Mouse (Mus musculus): ENCODE data around the gene Apoa2.

The Apoa2 gene

DNA sequence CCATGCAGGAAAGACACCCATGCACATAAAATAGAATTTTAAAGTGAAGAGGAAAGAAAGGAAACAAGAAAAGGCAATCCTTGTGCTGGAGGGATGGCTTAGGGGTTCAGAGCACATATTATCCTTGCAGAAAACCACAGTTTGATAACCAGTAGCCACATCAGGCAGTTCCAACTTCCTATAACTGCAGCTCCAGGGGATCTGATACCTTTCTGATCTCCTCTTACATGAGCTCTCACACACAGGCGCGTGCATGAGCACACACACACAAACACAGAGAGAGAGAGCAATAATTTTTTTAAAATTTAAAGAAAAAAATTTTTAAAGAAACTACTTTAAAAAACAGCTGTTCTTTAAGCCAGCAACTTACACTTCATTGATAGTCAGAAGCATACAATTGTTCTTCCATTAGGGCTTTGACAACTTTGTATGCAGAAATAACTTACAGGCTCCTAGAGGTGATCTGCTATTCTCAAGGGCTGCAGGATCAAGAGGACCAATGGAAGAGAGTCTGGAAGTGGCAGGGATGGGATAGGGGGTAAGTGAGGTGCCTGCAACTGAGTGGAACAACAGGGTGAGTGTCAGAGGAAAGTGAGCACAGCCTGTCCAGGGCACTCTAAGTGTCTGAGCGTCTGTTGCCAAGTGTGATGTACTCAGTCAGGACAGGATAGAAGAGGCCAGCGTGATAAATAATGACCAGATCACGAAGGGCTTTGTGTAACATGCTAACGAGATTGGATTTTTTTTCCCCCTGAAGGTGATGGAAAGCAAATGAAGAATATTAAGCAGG is 19.0 kb upstream of the Apoa2 start:
- in situ Hi-C loops (cut with MboI, MseI): no loop called here

DNA sequence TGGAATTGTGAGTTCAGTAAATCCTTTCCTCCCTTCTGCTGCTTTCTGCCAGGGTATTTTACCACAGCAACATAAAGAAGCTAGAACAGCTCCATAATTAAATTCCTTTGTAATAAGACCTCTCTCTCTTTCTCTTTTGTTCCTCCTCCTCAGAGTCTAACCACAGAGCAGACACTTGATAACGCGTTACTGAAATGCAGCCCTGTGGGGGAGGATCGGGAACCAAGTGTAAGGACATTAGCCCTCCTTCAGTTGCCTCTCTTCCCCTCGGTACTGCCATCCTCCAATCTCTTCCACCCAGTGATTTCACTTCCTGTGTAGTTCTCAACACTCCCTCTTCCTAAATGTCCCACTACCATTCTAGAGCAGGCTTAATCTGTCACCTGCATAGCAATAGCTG is 15.4 kb upstream of the Apoa2 start:
- in situ Hi-C loops (cut with MboI, MseI): no loop called here

DNA sequence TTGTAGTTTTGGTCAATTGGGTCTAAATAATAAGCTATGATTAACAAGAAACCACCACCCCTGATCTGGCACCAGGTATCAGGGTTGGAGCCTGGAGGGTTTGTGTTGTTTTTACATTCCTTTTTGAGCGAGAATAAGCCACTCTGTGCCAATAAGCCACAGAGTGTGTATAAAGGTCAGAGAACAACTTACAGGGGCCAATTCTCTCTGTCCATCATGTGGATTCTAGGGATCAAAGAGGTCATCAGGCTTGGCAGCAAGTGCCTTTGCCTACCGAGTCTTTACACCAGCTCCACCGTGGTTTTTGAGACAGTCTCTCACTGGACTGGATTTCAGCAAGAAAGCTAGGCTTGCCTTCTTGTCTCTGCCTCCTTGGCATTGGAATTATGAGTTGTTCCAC is 12.0 kb upstream of the Apoa2 start:
- in situ Hi-C loops (cut with MboI, MseI): no loop called here

DNA sequence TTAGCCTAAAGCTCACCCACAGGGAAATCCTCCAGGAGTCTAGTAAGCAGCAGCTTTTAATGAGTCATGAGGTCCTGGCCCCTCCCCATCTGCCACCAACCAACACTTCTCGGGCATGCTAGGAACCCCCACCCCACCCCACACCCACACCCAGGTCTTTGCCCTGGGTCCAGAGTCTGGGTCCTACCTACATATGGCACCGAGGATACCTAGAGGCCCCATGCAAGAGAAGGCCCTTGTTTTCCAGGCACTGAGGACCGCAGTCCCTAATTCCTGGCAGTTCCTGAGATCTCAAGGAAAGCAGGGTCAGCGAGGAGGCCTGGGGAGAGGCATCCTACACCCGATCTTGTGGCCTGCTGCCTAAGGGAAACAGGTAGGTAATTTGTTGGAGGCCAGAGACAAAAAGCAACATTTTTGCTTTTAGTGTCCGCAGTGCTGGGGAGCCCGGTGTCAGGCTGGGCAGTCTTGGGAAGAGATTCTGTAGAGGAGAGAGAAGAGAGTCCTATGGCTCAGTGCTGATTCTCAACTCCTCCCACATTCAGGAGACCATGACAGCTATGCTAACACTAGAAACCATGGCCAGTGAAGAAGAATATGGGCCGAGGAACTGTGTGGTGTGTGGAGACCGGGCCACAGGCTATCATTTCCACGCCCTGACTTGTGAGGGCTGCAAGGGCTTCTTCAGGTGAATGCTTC is 10.9 kb upstream of the Apoa2 start, which contains the start of gene Nr1i3:
TSS of gene Nr1i3 (plus strand) at position 170 of the 696 bp plus-strand sequence.
- in situ Hi-C loops (cut with MboI, MseI): no loop called here

DNA sequence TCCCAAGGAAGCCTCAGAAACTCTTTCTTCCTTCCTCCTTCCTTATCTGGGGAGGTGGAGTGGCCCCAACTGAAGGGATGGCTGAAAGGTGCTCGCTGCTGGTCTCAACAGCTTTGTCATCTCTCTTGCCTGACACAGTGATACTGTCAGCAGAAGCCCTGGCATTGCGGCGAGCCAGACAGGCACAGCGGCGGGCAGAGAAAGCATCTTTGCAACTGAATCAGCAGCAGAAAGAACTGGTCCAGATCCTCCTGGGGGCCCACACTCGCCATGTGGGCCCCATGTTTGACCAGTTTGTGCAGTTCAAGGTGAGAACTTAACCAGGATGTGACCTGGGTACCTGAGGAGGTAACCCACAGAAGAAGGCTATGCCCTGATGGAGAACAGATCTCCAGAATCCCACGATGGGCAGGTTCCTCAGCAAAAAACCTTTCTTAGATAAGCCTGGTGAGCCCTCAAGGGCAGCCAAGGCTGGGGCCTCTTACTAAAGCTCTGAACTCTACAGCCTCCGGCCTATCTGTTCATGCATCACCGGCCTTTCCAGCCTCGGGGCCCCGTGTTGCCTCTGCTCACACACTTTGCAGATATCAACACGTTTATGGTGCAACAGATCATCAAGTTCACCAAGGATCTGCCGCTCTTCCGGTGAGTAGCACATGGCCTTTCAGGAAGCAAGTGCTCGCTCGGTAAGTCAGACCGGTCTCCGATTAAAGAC is 8.5 kb upstream of the Apoa2 start:
- in situ Hi-C loops (cut with MboI, MseI): loop anchor here (5.0 kb wide), 1 partner anchor 79 kb away; no protein-coding TSS in a partner anchor

DNA sequence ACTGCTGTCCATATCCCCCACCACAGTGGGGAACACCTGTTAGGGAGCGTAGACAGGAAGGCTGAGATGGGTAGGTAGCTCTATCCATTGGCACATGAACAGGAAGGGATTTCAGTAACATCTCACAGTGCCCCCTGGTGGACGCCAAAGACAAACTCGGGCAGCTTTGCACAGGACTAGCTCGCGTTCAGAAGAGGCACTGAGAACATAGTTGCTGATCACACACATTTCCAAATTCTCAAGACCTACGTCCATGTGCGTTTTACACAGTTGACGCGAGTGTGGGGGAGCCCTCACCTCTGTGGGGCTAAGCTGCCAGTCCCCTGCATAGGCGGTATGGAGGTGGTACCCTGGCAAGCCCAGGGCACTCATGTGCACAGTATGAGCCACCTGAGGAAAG is 4.0 kb upstream of the Apoa2 start:
- in situ Hi-C loops (cut with MboI, MseI): loop anchor here (5.0 kb wide), 1 partner anchor 104 kb away; no protein-coding TSS in a partner anchor

DNA sequence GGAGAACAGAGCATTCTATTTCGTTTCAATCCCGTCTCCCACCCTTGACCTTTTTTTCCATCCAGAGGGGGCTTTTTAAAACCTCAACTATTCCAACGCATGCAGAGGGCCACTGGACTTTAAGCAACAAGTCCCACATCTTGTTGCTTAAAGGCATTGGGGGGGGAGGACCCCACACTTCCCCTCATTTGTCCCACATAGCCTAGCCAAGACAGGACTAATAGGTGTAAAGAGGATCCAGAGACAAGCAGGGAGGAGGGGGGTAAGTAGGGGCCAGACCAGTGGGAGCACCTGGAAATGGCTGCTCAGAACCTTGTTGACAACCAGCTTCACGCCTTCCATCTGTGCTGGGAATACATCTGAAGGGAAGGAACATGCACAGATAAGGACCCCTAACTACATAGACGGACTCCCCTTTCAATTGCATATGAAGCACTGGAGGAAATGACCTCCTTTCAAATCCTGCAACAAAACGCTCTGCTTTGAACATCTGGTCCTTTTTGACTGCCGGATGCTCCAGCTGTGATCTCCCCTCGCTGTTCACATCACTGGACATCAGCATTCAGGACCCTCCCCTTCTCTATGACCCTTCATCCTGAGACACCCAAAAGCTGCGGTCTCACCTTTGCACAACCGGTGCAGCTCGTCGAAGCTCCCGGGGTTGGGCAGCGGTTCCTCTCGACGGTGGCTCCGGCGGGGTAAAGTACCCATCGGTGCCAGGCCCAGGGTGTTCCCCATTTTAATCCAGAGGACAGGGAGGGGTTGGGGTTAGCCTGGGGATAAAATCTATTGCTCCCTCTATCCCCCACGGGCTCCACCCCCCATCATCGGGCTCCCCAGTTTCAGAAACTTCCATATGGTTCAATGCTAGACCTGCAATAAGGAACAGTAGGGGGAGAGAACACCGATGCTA is 3.3 kb upstream of the Apoa2 start:
- in situ Hi-C loops (cut with MboI, MseI): loop anchor here (5.0 kb wide), 1 partner anchor 104 kb away; no protein-coding TSS in a partner anchor

DNA sequence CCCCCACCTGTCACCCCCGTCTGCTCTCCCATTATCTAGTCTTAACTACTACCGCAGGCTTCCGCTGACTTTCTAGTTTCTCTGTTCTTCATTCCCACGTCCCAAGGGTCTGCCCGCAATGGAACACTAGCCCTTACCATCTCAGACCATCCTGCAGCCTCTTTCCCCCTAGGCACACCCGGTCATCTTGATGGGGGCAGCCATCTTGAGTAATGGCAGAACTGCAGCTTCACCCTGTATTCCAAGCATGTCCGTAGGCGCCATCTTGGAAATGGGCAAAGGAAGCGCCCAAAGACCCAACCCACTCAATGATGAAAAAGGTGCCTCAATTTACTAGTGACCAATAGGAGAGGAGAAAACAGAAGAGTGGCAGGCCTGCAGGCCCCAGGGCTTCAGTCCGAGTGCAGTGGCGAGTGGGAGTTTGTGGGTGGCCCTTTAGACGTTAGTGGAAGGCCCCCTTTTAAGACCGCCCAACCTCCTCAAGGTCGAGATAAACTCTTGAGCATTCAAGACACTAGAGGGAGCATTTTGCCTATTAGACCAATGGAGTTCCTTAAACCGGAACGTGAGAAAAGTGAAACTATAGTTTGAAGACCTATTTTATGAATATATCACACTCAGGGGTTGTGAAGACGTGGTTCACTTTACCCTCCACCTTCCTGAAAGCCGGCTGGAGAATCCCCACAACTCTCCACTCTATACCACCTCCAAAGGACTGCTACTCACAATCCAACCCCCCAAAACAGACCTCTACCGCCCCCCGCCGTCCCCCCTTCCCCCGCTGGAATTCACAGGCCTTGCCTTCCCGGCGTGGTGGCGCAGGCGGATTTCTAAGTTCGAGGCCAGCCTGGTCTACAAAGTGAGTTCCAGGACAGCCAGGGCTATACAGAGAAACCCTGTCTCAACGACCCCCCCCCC is 2.4 kb upstream of the Apoa2 start, which contains the start of gene Tomm40l:
TSS of gene Tomm40l (minus strand) at position 277 of the 918 bp plus-strand sequence.
- in situ Hi-C loops (cut with MboI, MseI): loop anchor here (5.0 kb wide), 1 partner anchor 105 kb away; no protein-coding TSS in a partner anchor

DNA sequence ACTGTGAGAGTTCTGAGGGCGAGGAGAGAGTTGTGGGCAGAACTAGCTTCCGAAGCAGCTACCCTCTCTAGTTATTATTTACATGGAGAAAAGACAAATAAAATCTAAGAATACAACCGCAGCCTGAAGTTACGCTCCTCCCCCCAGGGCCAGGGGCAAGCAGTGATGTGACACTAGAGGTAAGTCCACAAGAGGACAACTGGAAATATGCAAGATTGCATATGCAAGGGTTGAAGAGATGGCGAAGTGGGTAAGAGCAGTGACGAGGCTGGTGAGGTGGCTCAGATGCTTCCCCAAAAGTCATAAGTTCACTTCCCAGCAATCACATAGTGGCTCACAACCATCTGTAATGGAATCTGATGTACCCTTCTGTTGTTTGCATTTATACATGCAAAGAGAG is 1.7 kb upstream of the Apoa2 start:
- in situ Hi-C loops (cut with MboI, MseI): loop anchor here (5.0 kb wide), 1 partner anchor 106 kb away; no protein-coding TSS in a partner anchor

DNA sequence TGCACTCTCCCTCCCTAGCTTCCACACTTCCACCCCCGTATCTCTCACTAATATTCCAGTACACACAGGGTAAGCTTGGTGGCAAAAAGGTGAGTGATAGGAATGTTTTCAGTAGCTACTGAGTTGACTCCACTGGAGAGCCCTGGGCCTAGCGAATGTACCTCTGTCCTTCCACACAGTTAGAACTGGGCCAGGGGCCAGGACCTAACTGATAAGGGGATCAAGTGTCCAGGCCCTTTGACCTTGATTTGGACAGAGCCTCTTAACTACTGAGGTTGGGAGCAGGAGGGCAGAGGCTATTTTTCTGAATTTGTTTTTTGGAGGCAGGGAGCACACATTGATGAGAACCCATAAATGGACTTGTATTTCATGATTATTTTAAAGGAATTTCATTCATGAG is 1.1 kb upstream of the Apoa2 start:
- in situ Hi-C loops (cut with MboI, MseI): loop anchor here (5.0 kb wide), 1 partner anchor 106 kb away; no protein-coding TSS in a partner anchor

DNA sequence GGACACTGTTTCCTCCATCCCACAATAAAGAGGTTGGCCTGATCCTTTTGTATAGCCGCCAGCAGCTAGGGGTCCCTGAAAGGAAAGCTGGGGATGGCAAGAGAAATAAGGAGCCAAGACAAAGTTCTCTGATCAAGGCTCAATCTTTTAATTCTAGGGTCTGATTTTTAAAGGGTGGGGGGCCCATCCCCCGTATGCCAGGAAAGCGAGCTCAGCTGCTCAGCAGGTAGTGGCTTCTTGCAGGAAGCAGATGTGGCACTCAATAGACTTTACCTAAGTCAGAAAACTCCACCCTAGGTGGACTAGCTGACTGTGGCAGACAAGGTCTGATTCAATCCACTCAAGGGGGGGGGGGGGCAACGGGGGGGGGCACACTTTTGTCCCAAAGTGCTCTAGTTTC is 1.9 kb downstream of the Apoa2 start:
- in situ Hi-C loops (cut with MboI, MseI): no loop called here

DNA sequence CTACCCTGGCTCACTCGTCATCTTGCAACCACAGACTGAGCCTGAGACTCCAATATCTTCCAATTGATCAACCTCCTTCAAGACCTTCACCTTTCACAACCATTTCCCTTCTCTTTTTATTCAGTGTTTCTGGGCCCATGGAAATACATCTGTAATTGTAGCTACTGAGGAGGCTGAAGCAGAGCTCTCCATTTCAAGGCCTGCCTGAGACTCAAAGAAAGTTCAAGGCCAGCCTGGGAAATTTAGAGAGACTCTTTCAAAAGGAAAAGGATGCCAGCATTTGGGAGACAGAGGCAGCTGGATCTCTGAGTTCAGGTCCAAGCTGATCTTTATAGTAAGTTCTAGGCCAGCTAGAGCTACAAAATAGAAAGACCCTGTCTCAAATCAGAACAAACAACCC is 3.0 kb downstream of the Apoa2 start:
- in situ Hi-C loops (cut with MboI, MseI): no loop called here

DNA sequence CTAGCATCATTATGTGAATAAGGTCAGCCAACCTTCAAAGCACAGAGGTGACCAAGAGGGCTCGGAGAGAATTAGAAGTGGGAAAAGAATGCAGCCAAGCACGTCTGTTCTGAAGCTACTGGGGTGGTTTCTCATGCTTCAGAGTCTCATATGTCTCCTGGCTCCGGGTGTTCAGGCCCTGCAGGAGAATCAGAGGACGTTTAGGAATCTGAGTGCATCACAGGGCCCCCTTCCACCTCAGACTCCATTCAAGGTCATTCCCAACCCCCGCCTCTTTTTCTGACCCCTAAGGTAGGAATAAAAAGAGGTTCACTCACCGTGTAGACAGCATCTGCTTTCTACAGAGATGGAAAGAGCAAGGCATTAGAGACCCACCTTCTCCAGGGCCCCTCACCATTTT is 4.9 kb downstream of the Apoa2 start:
- in situ Hi-C loops (cut with MboI, MseI): no loop called here

DNA sequence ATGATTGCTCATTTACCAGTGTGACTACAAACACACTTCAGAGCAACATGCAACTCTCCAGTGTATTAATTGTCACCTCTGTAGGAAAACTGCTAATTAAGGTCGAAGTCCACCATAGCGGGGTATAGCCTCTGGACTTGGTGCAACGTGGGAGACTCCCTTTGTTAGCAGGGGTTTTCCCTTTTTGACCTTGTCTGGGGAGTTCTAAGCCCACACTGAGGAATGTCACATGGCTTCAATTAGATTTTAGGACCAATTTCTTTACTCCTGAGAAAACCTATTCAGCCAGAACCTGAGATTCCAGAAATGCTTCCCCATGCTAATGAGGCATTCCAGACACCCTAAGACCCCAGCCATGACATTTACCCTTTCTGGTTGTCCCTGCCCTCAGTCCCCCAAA is 5.4 kb downstream of the Apoa2 start:
- in situ Hi-C loops (cut with MboI, MseI): no loop called here

DNA sequence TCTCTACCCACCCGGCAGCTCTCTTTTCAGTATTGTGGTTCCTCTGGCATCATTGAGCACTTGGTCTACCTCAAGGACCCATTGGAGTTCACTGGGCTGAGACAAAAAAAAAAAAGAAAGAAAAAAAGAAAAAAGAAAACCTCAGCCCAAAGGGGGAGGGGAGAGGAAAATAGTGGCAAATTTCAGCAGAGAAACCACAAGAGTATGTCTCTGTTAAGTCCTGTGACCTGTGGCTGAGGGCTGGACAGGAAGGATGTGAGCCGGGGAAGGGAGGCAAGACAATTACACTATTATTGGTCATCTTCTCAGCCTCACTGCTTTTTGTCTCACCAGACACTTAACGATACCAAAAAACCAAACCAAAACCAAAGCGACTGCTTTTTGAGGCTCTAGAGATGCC is 7.0 kb downstream of the Apoa2 start:
- in situ Hi-C loops (cut with MboI, MseI): no loop called here

DNA sequence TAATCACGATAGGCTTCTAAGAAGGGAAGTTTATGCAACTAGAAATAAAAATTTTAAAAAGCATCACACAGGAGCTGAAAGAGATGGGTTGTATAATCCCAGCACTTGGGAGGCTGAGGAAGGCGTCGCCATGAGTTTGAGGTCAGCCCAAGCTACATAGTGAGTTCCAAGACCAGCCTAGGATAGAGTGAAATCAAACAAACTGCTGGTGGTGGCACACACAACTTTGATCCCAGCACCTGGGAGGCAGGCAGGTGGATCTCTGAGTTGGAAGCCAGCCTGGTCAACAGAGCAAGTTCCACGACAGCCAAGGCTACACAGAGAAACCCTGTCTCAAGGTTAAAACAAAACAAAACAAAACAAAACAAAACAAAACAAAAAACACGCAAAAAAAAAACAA is 7.5 kb downstream of the Apoa2 start:
- in situ Hi-C loops (cut with MboI, MseI): no loop called here

DNA sequence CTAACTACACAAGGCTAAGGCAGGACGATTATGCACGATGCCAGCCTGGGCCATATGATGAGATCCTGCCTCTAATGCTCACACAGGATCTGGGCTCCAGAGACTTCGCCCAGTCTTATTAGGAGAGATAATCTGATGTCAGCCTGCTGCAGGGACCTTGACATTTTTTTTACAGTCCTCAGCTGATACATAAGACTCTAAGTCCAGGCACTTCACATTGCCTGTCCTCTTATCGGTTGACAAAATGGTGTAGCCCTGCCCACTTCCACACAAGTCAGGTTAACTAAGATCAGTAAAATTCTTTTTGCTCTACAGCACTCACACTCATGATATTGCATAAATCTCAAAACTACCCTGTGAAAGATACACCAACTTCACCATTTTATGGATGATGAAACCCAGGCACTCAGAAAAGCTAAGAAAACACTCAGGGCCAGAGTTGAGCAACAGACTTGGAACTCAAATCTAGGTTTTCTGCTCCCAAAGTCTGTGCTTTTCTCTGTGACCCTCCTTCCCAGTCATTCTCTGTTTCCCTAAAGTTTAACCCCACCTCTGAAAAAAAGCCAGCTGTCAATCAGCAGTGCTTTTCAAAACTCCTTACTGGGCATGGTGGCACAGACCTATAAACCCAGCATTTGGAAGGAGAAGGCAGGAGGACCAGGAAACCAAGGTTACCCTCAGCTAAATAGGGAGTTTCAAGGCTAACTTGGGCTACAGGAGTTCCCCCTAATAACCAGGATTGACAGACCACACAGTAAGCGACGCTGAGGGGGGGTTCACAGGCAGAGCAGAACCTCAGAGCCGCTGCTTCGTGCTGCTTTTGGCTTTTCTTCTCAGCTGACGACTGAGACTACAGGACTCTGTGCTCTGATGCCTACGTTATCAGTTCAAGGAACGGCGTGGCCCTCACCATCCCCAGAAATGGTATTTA is 8.2 kb downstream of the Apoa2 start:
- in situ Hi-C loops (cut with MboI, MseI): no loop called here

DNA sequence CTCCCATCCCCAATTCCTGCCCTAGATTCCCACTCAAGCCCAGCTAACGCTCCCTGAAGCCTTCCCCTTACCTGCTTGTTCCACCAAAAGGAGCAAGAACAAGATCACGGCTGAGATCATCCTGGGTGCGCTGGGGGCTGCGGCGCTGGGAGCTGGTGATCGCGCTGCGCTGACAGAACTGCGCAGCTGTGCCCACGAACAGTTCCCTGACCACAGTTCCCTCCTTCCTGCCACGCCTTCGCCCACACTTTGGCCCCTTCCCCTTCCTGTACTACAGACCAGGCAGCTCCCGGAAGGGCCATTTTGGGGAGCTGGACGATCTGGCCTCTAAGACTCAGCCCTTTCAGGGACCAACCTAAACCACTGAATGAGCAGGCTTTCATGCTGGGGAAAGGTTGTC is 9.3 kb downstream of the Apoa2 start, which contains the start of gene Fcer1g:
TSS of gene Fcer1g (minus strand) at position 240 of the 400 bp plus-strand sequence.
- in situ Hi-C loops (cut with MboI, MseI): no loop called here

DNA sequence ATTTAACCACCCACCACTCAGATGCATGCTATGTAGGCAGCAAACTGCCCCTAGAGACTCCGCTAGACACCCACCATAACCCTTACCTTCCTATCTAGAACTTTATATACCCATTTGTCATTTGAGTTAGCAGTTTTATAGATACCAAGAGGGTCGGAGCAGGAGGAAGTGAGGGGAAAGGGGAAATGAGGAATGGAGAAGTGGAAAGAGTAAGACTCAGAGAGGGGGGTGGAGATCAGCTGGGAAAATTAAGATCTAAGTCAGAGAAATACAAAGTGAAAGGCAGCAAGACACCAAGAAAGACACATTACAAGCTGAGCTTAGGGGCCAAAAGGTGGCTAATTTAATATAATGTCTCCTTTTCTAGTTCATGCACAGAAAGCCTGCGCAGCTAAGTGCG is 9.7 kb downstream of the Apoa2 start:
- in situ Hi-C loops (cut with MboI, MseI): no loop called here
